Mouse (Mus musculus): Measurements from ENCODE around the gene Fam198b. TPM values are rescaled to one million over a fixed set of nuclear protein-coding genes. Genes with fewer than 3 reads are reported as not detected.

Fam198b gene
- total and polyA plus RNA-seq, 3 experiments, result 1.5 to 3.1 TPM; not detected in 1

- H3K4me1 ChIP-seq (ENCODE audit: control insufficient read depth in 1 of 2, insufficient read depth in 2 of 2, low read length in 2 of 2), result peaks cover 3 to 39% of the 10 kb centered on the region in 2 experiments
- peak within 1 kb of the TSS in 1 of 2 experiments; percentile 3; a peak in 1 of 4 replicates for H3K4me3 ChIP-seq (ENCODE audit: control insufficient read depth in 1 of 2, insufficient read depth in 1 of 2, low read depth in 2 of 2, low read length in 2 of 2)
- no peaks in the 10 kb centered on the region for H3K27me3 ChIP-seq (ENCODE audit: control insufficient read depth in 1 of 2, insufficient read depth in 2 of 2, low read length in 2 of 2)
- H3K36me3 ChIP-seq (ENCODE audit: control insufficient read depth in 1 of 2, insufficient read depth in 2 of 2, low read length in 2 of 2), result peaks cover 0 to 21% of the 10 kb centered on the region in 2 experiments; a peak in 2 of 4 replicates
- H3K27ac ChIP-seq (ENCODE audit: control insufficient read depth, low read depth, low read length), result peak within 1 kb of the TSS; percentile 30
- peak; percentile 79 for DNase-seq (ENCODE audit: low read depth, low spot score)
- peak within 1 kb of the TSS; percentile 21; the same call in 1 of the 2 replicates for H3K9ac ChIP-seq (ENCODE audit: control insufficient read depth, low read depth, low read length, poor library complexity, severe bottlenecking)
- H3K9me3 ChIP-seq (replicated peaks; ENCODE audit: insufficient read depth, low read length), result no peaks in the 10 kb centered on the region
- H3K79me2 ChIP-seq (ENCODE audit: control insufficient read depth, insufficient read depth, low read length, poor library complexity), result no peaks in the 10 kb centered on the region
- TF ChIP-seq GATA1 (IDR thresholded peaks at IDR 0.05; ENCODE audit: low read depth, low read length) (peak; percentile 61), MAZ (IDR thresholded peaks at IDR 0.05; ENCODE audit: low read depth, low read length) (no peak), MAFK (IDR thresholded peaks at IDR 0.05; ENCODE audit: borderline replicate concordance, low read depth, low read length) (no peak), UBTF (IDR thresholded peaks at IDR 0.05; ENCODE audit: borderline replicate concordance, insufficient read depth, low read depth, low read length) (no peak), ZMIZ1 (IDR thresholded peaks at IDR 0.05; ENCODE audit: low read depth, low read length) (no peak), ZC3H11A (IDR thresholded peaks at IDR 0.05; ENCODE audit: low read depth, low read length) (no peak), E2F4 (IDR thresholded peaks at IDR 0.05; ENCODE audit: borderline replicate concordance, low read depth, low read length) (no peak), CHD2 (IDR thresholded peaks at IDR 0.05; ENCODE audit: low read length) (no peak), KAT2A (conservative IDR thresholded peaks at IDR 0.05; ENCODE audit: low read depth, low read length) (no peak), POLR2A (IDR thresholded peaks at IDR 0.05; ENCODE audit: control insufficient read depth in 1 of 2, insufficient read depth in 1 of 2, low read depth in 1 of 2, low read length in 2 of 2, poor library complexity in 1 of 2) (no peak), TBP (IDR thresholded peaks at IDR 0.05; ENCODE audit: low read depth, low read length) (no peak), MYC (IDR thresholded peaks at IDR 0.05; ENCODE audit: low read depth, low read length) (0 out of 2 replicates have a peak, but pooled peaks have one; percentile 42), NELFE (IDR thresholded peaks at IDR 0.05; ENCODE audit: low read depth, low read length) (no peak), MAX (IDR thresholded peaks at IDR 0.05; ENCODE audit: low read length) (peak; percentile 64), HCFC1 (IDR thresholded peaks at IDR 0.05; ENCODE audit: low read depth, low read length) (no peak), ELF1 (IDR thresholded peaks at IDR 0.05; ENCODE audit: low read depth, low read length) (no peak), POLR2AphosphoS2 (IDR thresholded peaks at IDR 0.05; ENCODE audit: low read length) (no peak), POLR2AphosphoS5 (IDR thresholded peaks at IDR 0.05; ENCODE audit: borderline replicate concordance, low read depth, low read length) (no peak), GABPA (IDR thresholded peaks at IDR 0.05; ENCODE audit: low read depth, low read length) (no peak), ZNF384 (IDR thresholded peaks at IDR 0.05; ENCODE audit: low read depth, low read length) (no peak), CTCF (IDR thresholded peaks at IDR 0.05 in 2 of 3, conservative IDR thresholded peaks at IDR 0.05 in 1 of 3; ENCODE audit: control insufficient read depth in 1 of 3, insufficient read depth in 1 of 3, low read depth in 2 of 3, low read length in 3 of 3, poor library complexity in 1 of 3, severe bottlenecking in 1 of 3) (no peak), TCF12 (IDR thresholded peaks at IDR 0.05; ENCODE audit: low read depth, low read length) (no peak), CHD1 (IDR thresholded peaks at IDR 0.05; ENCODE audit: low read depth, low read length) (no peak), BHLHE40 (IDR thresholded peaks at IDR 0.05; ENCODE audit: borderline replicate concordance, low read depth, low read length) (no peak), MYB (IDR thresholded peaks at IDR 0.05; ENCODE audit: low read depth, low read length) (no peak), ZKSCAN1 (IDR thresholded peaks at IDR 0.05; ENCODE audit: low read depth, low read length) (no peak), TAL1 (IDR thresholded peaks at IDR 0.05; ENCODE audit: low read length) (peak; percentile 53; the same call in 1 of the 2 replicates), MEF2A (IDR thresholded peaks at IDR 0.05; ENCODE audit: extremely low read depth, insufficient replicate concordance, low read depth, low read length, poor library complexity, severe bottlenecking) (no peak), ETS1 (IDR thresholded peaks at IDR 0.05; ENCODE audit: low read depth, low read length) (peak; percentile 80), USF1 (IDR thresholded peaks at IDR 0.05; ENCODE audit: low read depth, low read length) (no peak), JUND (IDR thresholded peaks at IDR 0.05; ENCODE audit: low read depth, low read length) (no peak), MXI1 (IDR thresholded peaks at IDR 0.05; ENCODE audit: low read depth, low read length) (0 out of 2 replicates have a peak, but pooled peaks have one; percentile 48), EP300 (IDR thresholded peaks at IDR 0.05; ENCODE audit: low read depth in 1 of 2, low read length in 2 of 2) (peak; percentile 58 to 65), RAD21 (IDR thresholded peaks at IDR 0.05; ENCODE audit: low read depth, low read length) (no peak), SMC3 (IDR thresholded peaks at IDR 0.05; ENCODE audit: low read depth, low read length) (no peak), SIN3A (IDR thresholded peaks at IDR 0.05; ENCODE audit: low read length) (no peak), NRF1 (IDR thresholded peaks at IDR 0.05; ENCODE audit: insufficient read depth, low read depth, low read length, poor library complexity, severe bottlenecking) (no peak), RCOR1 (IDR thresholded peaks at IDR 0.05; ENCODE audit: low read depth, low read length) (0 out of 2 replicates have a peak, but pooled peaks have one; percentile 15)
Measured at GRCm38 (mm10) chr3:79852654-79853166, 31.6 kb upstream of the Fam198b start, which contains the start of gene Tmem144. Gene Tmem144 (minus strand): TSS chr3:79852773.

All from MEL (cell line).